Mouse (Mus musculus): ENCODE measurements at regions not wholly inside any gene's neighbourhood (a gene's known extent, or its start where the extent isn't known, plus 50 kb on each side); places are given as distances from the start of the nearest gene placed in this dataset.
"Not testable (repeated sequence)": the region's sequence is repeated elsewhere in the genome, so short reads cannot be mapped to it uniquely, and the experiment has no call there.

DNA sequence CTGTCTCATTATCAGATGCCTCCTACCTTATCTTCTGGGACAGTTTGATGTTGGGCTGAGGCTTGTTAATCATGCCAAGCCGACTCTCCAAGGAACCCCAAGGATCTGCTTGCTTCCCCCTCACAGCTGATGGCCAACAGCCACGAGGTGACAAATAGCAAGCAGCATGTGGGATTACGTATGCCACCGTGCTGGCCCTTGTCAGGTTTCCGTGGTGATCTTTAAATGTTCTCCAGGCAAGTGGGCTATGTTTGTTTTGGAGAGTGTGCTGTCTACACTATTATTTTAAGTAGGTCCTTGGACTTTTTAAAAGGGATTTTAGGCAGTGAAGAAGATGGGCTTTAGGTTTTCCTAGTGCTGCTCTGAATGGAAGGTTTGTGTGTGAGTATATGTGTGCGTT is 149.8 kb downstream of the Mterf1b start:
- in situ Hi-C loops (cut with MboI; ENCODE audit: low pct_unique_long_range_greater_than_20kb in 1 of 2, low sequenced_read_pairs in 2 of 2, unreplicated experiment in 1 of 2): no loop called here

DNA sequence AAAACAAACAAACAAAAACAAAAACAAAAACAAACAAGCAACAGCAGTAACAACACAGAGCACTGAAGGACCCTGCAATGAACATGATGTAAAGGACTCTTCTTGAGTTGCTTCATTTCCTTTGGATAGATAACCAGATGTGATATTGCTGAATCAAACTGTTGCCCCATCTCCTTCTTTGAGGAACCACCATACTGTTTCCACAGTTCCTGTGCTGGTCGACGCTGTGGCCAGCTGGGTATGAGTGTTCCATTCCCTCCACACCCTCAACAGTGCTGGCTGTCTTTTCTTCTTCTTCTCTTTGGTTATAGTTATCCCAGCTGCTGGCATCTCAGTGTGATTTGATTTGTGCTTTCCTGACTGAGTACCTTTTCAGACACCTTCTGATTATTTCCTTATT is 152.3 kb downstream of the Mterf1b start:
- in situ Hi-C loops (cut with MboI; ENCODE audit: low pct_unique_long_range_greater_than_20kb in 1 of 2, low sequenced_read_pairs in 2 of 2, unreplicated experiment in 1 of 2): no loop called here

DNA sequence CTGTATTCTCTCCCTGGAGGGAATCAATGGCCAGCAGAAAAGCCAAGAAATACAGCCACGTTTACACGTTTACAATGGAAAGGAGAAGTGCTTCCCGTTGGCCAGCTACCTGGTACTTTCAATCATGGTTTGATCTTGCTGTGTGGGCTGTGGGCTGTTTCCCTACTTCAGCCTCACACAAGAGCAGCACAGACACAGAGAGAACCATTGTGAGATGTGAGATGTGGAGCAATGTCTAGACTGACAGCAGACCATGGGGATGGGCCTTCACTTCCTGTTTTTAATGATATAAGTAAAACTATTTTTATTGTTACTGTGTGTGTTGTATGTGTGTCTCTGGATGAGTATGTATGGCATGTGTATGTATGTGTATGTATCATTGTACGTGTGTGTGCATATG is 156.2 kb downstream of the Mterf1b start:
- in situ Hi-C loops (cut with MboI; ENCODE audit: low pct_unique_long_range_greater_than_20kb in 1 of 2, low sequenced_read_pairs in 2 of 2, unreplicated experiment in 1 of 2): no loop called here

DNA sequence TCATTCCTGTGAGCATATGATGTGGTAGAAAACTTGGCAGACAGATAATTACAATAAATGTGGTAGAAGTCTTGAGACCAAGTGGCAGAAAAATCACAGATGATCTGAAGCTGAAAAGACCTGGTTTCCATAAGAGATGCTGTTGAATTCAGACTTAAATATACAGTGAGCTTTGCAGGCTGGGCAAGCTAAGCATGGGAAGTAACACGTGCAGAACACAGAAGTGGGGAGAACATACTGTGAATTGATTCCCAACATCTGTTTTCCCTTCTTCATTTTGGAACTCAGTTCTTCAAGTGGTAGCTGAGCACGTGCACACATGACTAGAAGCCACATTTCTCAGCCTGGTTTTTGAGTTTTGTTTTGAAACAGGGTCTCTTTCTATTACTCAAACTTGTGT is 157.8 kb downstream of the Mterf1b start:
- in situ Hi-C loops (cut with MboI; ENCODE audit: low pct_unique_long_range_greater_than_20kb in 1 of 2, low sequenced_read_pairs in 2 of 2, unreplicated experiment in 1 of 2): no loop called here

DNA sequence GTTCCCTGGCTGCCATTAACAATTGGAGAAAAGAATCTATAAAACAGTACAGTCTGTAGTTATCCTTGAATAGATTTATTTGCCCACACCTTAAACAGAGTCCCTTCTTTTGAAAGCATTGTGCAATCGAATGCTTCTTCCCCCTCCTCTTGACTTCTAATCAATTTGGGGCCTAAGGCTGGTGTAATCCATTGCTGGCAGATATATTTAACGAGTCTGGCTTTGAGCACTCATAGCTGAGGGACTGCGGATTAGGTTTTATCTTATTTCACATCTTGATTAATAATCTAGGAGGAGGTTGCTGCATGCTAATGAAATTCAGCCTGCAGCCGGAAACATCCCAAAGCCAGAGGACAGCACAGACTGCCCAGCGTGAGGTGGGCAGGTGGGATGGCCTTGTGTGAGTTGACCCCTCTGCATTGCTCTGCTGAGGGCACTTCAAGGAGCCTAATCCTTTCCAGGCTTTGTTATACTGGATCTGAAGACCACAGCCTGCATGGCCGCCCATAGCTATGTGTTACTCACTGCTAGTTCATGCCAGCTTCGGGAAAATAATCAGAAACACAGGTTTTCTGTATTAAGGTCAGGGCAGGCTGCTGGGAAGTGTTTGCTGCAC is 163.6 kb downstream of the Mterf1b start:
- in situ Hi-C loops (cut with MboI; ENCODE audit: low pct_unique_long_range_greater_than_20kb in 1 of 2, low sequenced_read_pairs in 2 of 2, unreplicated experiment in 1 of 2): no loop called here

DNA sequence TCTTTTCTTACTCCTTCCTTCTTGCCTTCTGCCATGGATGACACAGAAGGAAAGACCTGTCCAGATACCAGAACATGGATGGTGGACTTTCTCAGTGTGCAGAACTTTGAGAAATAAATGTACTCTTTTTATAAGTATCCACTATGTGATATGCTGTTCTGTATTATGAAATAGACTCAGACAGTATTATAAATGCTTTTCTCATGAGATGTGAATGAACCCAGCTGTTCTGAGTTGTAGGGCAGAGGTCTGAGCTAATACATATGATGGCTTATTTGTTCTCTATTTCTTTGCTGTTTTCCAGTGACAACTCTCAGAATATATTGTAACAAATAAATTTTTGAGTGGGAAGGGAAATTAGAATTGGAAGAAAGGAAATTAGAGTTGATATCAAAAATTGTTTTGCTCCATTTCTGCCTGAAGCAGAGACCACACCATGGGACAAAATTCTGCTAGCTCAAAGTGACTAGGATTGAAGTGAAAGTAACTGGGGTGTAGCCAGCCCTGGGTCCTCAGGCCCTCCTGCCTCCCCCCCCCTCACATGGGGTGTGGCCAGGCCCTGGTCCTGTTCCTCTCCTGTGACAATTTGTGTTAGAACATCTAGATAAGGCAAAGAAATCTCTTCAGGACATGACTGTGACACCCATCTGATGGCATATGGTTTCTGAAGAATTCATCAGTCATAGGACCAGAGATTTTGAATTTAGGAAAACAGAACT is 164.5 kb downstream of the Mterf1b start:
- in situ Hi-C loops (cut with MboI; ENCODE audit: low pct_unique_long_range_greater_than_20kb in 1 of 2, low sequenced_read_pairs in 2 of 2, unreplicated experiment in 1 of 2): not testable (repeated sequence)

DNA sequence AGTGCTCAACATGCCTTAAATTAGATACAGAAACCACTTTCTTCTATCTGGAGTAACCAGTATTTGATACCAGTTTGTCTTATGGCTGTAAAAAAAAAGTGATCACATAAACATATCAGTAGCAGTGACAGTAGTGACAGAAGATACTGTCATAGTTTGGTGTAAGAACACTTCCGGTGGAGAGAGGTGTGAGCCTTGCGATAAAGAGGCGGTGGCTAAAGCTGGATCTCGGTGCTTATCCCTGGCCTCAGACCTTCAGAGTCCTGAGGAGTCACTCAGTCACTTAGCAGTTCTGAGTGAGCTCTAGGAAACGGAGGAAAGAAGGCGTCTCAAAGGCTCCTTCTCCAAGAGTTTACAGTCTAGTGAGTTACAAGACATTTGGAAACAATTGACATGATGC is 169.4 kb downstream of the Mterf1b start:
- in situ Hi-C loops (cut with MboI; ENCODE audit: low pct_unique_long_range_greater_than_20kb in 1 of 2, low sequenced_read_pairs in 2 of 2, unreplicated experiment in 1 of 2): not testable (repeated sequence)

DNA sequence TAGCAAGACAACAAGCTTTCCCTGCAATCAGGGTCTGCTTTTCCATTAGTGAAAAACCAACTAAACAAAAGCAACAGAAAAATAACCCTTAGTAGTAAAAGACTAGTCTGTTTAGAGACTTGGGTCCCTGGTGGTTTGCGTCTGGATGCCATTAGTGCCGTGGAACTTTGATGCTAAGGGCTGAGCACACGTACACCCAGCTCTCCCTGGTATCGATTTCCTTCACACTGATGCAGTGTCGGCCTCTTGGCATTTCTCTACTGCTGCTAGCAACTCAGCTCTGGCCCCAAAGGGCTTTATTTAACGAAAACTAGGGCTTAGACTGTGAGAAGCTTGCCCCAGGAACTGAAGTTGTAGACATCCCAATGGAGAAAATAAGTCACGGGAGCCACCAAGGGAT is 192.6 kb downstream of the Mterf1b start:
- in situ Hi-C loops (cut with MboI; ENCODE audit: low pct_unique_long_range_greater_than_20kb in 1 of 2, low sequenced_read_pairs in 2 of 2, unreplicated experiment in 1 of 2): not testable (repeated sequence)

DNA sequence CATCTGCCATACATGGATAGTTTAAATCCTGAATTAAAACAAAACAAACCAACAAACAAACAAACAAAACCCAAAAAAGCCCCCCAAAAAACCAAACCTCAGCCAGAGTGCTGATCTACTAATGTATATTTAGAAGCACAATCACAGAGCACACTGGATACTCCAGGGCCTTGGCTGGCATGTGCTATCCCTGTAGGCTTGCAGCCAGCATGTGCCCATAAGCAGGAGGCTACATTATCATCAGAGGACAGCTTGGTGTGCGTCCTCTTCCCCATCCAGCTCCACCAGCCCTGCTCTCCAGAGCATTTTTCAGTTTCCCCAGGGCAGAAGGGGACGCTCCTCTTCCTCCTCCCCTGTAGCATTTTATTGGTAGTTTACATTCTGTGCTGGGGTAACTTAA is 198.9 kb downstream of the Mterf1b start:
- in situ Hi-C loops (cut with MboI; ENCODE audit: low pct_unique_long_range_greater_than_20kb in 1 of 2, low sequenced_read_pairs in 2 of 2, unreplicated experiment in 1 of 2): no loop called here

DNA sequence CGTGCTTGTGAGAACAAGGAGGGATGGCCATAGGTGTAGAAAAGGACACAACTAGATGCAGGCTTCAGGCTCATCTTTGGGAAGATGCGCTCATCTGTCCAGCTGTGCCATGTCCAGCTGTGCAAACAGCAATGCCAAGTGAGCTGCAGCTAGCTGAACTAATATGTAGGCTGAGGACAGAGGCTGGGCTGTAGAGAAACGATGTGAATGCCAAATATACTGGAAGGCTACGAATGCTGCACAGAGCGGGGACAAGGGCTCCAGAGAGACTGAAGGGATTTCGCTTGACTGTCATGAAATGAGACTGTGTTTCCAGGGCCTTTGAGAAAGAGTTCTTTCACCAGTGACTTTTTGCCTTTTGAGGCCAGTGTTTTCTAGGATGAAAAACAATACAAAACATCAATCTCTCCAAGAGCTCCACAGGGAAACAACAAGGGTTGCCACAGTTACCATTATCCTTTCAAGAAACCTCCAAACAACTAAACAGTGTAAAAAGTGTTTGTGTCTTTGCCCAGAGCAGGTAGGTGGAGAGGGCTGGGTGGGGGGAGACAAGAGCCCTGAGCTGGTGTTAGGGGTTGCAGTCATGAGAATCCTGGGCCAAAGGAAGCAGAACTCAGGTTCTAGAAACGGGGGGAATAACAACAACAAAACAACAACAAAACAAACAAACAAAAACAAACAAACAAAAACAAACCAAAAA is 202.3 kb downstream of the Mterf1b start:
- in situ Hi-C loops (cut with MboI; ENCODE audit: low pct_unique_long_range_greater_than_20kb in 1 of 2, low sequenced_read_pairs in 2 of 2, unreplicated experiment in 1 of 2): not testable (repeated sequence)

DNA sequence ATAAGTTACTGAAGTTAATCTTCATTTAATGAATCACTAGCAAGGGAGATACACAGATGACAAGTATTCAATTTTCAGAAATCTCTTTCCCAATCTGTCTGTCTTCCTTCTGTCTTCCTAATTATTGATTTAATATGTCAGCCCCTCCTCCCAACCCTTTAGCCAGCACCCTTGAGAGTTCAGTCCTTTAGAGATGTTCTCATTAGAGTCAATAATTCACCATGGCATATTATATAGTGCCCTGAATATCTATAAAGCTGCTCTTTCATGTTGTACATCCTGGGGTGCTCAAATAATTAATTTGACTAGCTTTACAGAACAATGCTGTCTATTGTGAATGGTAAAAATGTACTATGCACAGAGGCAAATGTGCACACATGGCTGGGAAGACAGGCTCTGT is 205.9 kb downstream of the Mterf1b start:
- in situ Hi-C loops (cut with MboI; ENCODE audit: low pct_unique_long_range_greater_than_20kb in 1 of 2, low sequenced_read_pairs in 2 of 2, unreplicated experiment in 1 of 2): no loop called here

DNA sequence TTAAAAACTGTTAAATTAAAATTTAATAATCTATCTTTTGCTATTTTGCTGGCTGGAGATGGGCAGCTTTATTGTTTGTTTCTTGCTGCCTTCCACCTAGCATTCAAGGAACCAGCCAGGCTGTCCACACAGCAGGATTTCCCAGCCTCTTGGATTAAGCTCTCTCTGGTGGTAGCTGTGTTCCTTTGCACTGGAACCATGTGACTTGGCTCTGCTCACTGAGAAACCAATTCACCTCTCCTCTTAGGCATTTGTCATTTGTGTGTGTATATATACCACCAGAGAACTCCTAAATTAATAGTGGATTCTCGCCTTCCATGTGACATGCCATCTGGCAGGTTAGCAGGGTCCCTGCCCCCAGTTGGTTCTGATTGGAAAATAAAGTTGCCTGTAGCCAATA is 225.6 kb downstream of the Mterf1b start:
- in situ Hi-C loops (cut with MboI; ENCODE audit: low pct_unique_long_range_greater_than_20kb in 1 of 2, low sequenced_read_pairs in 2 of 2, unreplicated experiment in 1 of 2): no loop called here

All from mouse embryonic stem cell (cell line).